Mouse (Mus musculus): ENCODE measurements around the gene Hoxa10.

DNA sequence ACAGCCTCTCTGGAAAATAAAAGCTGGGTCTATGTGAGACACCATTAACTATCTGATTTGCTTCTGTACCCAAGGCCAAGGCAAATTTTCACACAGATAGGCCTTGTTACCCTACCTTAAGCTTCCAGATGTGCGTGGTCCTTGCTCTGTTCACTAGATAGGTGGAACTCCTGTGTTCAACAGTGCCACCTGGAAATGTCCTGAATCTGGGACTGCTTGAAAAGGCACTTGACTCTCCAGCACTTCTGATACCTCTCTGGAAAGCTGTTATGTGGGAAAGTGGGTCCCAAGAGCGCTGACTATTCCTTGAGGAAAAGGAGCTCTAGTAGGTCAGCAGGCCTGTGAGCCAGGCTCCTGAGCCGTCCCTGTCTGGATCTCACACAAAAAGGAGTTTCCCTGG is 3.8 kb downstream of the Hoxa10 start:
- TF ChIP-seq POLR2A (IDR thresholded peaks at IDR 0.05; ENCODE audit: borderline replicate concordance, low read depth, low read length) (no peak), CTCF (IDR thresholded peaks at IDR 0.05; ENCODE audit: low read depth, low read length) (no peak)

All from bone marrow macrophage, adult 2 months (primary cell).